Mouse (Mus musculus) embryonic facial prominence, embryonic 14.5 days (tissue): ENCODE results near the gene Nmur2. TPM values are rescaled to one million over a fixed set of nuclear protein-coding genes. Genes with fewer than 3 reads are reported as not detected.

Experiments
- ATAC-seq: fragments of 200-750 bp; cut with Nextera tagmentation; 2 replicates; pipeline ENCODE4 v1.8.0; 2017; ENCODE audit warnings: low read depth, moderate number of reproducible peaks, moderate TSS enrichment
- DNase-seq: peaks from one replicate; pipeline ENCODE4 v3.0.0-alpha.2; 2015; ENCODE audit warnings: low spot score
- H3K27ac ChIP-seq: fragments of 300-500 bp; sonication (generic); replicated peaks from 2 replicates; pipeline ENCODE4 v1.5.1; 2014; ENCODE audit warnings: low read depth, mild to moderate bottlenecking, low read length, moderate library complexity
- H3K27me3 ChIP-seq: fragments of 300-500 bp; sonication (generic); replicated peaks from 2 replicates; pipeline ENCODE4 v1.6.1; 2014; ENCODE audit warnings: low read length; ENCODE audit not compliant: control insufficient read depth, insufficient read depth
- H3K36me3 ChIP-seq: fragments of 300-500 bp; sonication (generic); 2 replicates; pipeline ENCODE4 v1.6.1; 2014; ENCODE audit warnings: low read length, mixed read lengths; ENCODE audit not compliant: control insufficient read depth, insufficient read depth
- H3K4me1 ChIP-seq: fragments of 300-500 bp; sonication (generic); 2 replicates; pipeline ENCODE4 v1.6.1; 2014; ENCODE audit warnings: antibody characterized with exemption, low read length; ENCODE audit not compliant: control insufficient read depth, insufficient read depth
- H3K4me2 ChIP-seq: fragments of 300-500 bp; sonication (generic); 2 replicates; pipeline ENCODE4 v1.6.1; 2014; ENCODE audit warnings: low read depth, mild to moderate bottlenecking, low read length, moderate library complexity, mixed read lengths
- H3K4me3 ChIP-seq: fragments of 300-500 bp; sonication (generic); 2 replicates; pipeline ENCODE4 v1.5.1; 2014; ENCODE audit warnings: low read depth, mild to moderate bottlenecking, low read length
- H3K9ac ChIP-seq: fragments of 300-500 bp; sonication (generic); 2 replicates; pipeline ENCODE4 v1.6.1; 2014; ENCODE audit warnings: low read depth, mild to moderate bottlenecking, low read length, moderate library complexity, mixed read lengths
- H3K9me3 ChIP-seq: fragments of 300-500 bp; sonication (generic); 2 replicates; pipeline ENCODE4 v1.6.1; 2016; ENCODE audit warnings: low read length; ENCODE audit not compliant: control insufficient read depth
- WGBS: fragments of 180-500 bp; shearing (Covaris S2); extraction: QIAGEN DNeasy Blood & Tissue Kit; methylation state at CpG from one replicate; pipeline ENCODE4 v1.1.7; 2014; 5-methylcytosine and 5-hydroxymethylcytosine counted together
- polyA plus RNA-seq: library from polyadenylated mRNA; unstranded; fragments of >200 nt; fragmentation: Nextera tagmentation; extraction: Ambion mirVana; gene quantifications from 2 replicates; pipeline ENCODE4 v1.2.1, GENCODE M21; 2014

Gene Nmur2
- polyA plus RNA-seq = 0.08 and 0.24 TPM in 2 replicates

DNA sequence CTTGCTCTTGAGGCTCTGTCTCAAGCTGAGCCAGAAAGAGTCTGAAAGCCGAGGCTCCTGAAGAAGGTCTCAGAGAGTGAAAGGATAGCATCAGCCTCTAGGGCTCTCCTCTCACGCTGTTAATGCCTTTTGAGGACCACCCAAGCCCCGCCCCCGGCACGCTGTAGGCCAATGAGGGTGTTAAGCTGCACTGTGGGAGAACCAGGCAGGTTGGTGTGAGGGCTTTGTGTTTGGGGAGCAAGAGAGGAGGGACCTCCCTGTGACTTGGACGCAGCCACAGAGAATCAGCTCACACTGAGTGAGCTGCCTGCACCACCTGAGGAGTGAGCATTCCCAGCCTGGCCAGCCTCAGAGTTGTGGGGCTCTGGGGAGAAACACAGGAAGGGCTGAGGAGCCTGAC lies at the start of gene Nmur2:
Nmur2 (minus strand) TSS at position 94 of the 400 bp plus-strand sequence.
- no peak within 1 kb of the TSS for H3K9ac ChIP-seq
- H3K27ac ChIP-seq = no peak within 1 kb of the TSS
- WGBS = 3% methylated on average over 6 of the region's 6 CpGs
- no peaks in the 10 kb centered on the region for H3K4me1 ChIP-seq
- no peaks in the 10 kb centered on the region for H3K27me3 ChIP-seq
- H3K4me2 ChIP-seq = no peak within 1 kb of the TSS
- DNase-seq (peak; percentile 5), ATAC-seq (peak; percentile 41; the same call in 1 of the 2 replicates)
- H3K36me3 ChIP-seq = no peaks in the 10 kb centered on the region
- H3K9me3 ChIP-seq = no peaks in the 10 kb centered on the region
- no peak within 1 kb of the TSS for H3K4me3 ChIP-seq

DNA sequence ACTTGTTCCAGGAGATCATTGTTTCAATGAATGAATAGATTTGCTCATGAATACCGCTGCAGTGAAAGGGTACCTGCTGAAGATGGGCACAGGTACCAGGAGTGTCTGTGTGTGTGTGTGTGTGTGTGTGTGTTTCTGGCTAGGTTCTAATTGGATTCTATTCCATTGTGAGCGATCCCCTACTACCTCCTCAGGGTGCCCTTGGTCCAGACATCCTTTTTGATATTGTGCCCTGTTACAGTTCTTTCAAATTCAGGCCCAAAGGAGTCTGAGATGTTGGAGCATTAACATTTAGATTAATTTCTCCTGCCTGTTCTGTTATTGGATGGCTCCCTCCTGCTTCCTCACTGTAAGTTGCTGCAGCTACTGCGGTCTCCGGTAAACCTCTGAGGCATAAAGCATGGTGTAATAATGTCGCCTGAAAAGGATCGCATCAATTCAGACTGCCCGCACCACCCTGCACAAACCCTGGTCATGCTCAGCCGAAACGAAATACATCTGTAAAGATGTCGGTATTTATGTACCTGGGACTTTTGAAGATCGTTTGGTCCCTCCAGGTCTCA lies 48.4 kb upstream of the Nmur2 start:
- no peaks in the 10 kb centered on the region for H3K4me1 ChIP-seq
- no peaks in the 10 kb centered on the region for H3K36me3 ChIP-seq
- no peak overlapping the region for H3K27ac ChIP-seq
- no peak overlapping the region for H3K9ac ChIP-seq
- H3K9me3 ChIP-seq = no peaks in the 10 kb centered on the region
- H3K4me3 ChIP-seq = no peak overlapping the region
- ATAC-seq (no peak), DNase-seq (no peak)
- no peaks in the 10 kb centered on the region for H3K27me3 ChIP-seq
- no peak overlapping the region for H3K4me2 ChIP-seq
- 75% methylated on average over 11 of the region's 11 CpGs for WGBS

DNA sequence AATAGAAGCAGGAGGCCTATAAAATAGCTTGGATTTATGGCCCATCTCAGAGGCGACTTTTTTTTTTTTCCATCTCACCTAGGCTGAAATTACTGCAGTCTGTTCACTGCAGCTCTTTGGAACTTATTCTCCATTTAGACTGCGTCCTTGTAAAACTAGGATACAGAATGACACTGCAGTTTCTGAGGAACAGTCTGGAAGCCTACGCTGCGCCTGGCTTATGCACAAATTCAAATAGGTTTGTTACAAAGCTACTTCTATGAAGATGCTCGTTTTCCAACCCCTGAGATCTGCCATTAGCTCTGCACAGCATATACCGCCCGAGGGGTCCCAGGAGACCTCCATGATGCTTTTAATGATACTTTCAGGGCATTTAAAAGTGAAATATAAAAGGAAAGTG lies 31.3 kb upstream of the Nmur2 start:
- Histone ChIP-seq H3K36me3 (no peaks in the 10 kb centered on the region), H3K27ac (no peak overlapping the region), H3K4me2 (no peak overlapping the region), H3K9ac (no peak overlapping the region), H3K4me1 (no peaks in the 10 kb centered on the region), H3K27me3 (no peaks in the 10 kb centered on the region), H3K9me3 (no peaks in the 10 kb centered on the region), H3K4me3 (no peak overlapping the region)
- ATAC-seq (no peak), DNase-seq (no peak)
- 76% methylated on average over 7 of the region's 7 CpGs for WGBS

DNA sequence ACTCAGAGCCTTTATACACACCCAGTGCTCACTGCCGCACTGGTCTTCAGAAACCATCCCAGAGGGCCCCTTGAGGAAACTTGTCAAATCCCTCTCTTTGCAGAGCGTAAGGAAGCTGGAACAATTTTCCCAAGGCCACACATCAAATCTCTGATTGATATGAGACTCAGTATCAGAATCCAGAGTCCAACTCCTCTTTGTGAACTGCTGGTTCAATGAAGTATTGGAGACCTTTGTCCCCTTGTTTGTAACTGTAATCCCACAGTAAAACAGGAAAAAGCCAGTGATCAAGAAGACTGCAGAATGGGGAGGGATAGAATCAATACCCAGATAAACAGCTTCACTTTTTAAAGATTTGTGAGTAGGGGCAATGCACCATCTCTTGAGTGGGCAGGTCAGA lies 28.8 kb upstream of the Nmur2 start:
- Histone ChIP-seq H3K36me3 (no peaks in the 10 kb centered on the region), H3K9me3 (no peaks in the 10 kb centered on the region), H3K4me2 (no peak overlapping the region), H3K27ac (no peak overlapping the region), H3K4me1 (no peaks in the 10 kb centered on the region), H3K27me3 (no peaks in the 10 kb centered on the region), H3K9ac (no peak overlapping the region), H3K4me3 (no peak overlapping the region)
- DNase-seq (no peak), ATAC-seq (no peak)
- WGBS = 81% methylated on average over 2 of the region's 2 CpGs

DNA sequence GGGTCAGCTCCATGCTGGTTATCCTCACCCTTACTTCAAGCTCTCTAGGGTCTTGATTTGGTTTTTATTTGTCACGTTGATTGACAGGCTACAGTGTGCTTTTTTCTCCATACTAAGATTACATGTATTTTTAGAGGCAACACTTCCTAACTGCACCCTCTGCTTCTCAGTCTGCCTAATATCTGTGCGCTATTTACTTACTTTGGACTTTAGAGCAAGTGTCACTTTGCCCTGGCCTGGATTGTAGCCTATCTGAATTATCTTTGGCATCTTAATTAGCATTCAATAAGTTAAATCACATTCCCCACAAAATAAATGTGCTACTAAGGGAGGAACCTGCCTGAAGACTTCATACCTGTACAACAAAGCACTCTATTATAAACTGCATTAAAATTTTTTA lies 24.3 kb upstream of the Nmur2 start:
- no peak overlapping the region for H3K4me3 ChIP-seq
- no peak overlapping the region for H3K4me2 ChIP-seq
- DNase-seq (no peak), ATAC-seq (no peak)
- H3K27ac ChIP-seq = no peak overlapping the region
- no peaks in the 10 kb centered on the region for H3K36me3 ChIP-seq
- H3K27me3 ChIP-seq = no peaks in the 10 kb centered on the region
- no peaks in the 10 kb centered on the region for H3K4me1 ChIP-seq
- no peaks in the 10 kb centered on the region for H3K9me3 ChIP-seq
- WGBS = 78% methylated on average over 2 of the region's 2 CpGs
- no peak overlapping the region for H3K9ac ChIP-seq

DNA sequence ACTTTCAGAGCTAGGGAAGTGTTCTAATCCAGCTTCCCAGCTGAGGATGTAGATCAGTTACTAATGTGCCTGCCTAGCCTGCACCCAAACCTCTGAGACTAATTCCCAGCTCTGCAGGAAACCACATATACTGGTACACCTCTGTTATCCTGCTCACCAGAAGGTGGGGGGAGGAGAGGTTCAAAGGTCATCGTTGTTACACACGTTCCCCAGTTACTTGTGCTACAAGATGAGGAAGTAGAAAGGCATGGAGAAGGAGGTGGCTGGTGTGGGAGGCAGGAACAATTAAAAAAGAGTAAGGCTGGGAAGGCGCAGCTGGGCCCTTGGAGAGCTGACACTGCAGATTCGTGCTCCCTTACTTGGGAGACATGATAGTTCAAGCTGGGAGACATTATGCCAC lies 23.8 kb upstream of the Nmur2 start:
- DNase-seq = no peak
- no peak overlapping the region for H3K4me3 ChIP-seq
- no peak overlapping the region for H3K27ac ChIP-seq
- H3K36me3 ChIP-seq = no peaks in the 10 kb centered on the region
- H3K4me1 ChIP-seq = no peaks in the 10 kb centered on the region
- H3K4me2 ChIP-seq = no peak overlapping the region
- no peaks in the 10 kb centered on the region for H3K9me3 ChIP-seq
- WGBS = 33% methylated on average over 4 of the region's 4 CpGs
- H3K9ac ChIP-seq = no peak overlapping the region
- no peak for ATAC-seq
- no peaks in the 10 kb centered on the region for H3K27me3 ChIP-seq

DNA sequence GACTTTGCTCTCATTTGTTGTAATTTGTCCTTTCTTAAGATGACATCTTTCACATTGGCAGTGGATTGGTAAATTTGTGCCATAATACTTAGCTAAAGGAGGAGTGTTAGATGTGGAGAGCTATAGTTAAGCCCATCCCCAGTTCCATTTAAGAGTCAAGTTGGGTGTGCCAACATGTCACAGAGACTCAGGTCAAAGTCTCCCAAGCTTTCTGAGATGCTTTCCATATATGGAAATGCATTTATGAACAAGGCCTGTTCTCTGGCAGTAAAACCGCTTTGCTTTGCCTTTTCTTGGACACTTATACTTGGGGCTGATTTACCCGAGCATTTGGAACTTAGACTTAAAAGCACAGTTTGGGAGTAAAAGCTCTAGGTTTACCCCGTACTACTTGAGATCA lies 18.4 kb upstream of the Nmur2 start:
- no peak overlapping the region for H3K4me3 ChIP-seq
- WGBS = 58% methylated on average over 3 of the region's 3 CpGs

DNA sequence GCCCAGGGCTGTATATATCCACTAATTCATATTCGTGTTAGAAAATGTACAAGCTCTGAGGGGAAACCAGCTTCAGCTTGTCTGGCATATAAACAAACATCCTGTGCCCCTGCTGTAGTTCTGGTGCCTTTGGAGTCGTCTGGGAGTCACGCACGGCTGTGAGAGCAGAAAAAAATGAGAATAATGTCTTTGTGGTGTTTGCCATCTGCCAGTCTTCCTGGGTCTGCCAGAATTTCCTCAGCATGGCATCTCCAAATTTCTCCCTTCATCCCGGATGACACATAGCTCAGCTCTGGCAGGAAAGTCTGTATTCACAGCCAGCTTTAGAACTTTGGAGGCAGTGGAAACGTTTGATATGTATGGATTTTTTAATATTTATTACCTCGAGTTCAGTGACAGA lies 13.6 kb upstream of the Nmur2 start:
- Histone ChIP-seq H3K9ac (no peak overlapping the region), H3K27ac (no peak overlapping the region), H3K36me3 (no peaks in the 10 kb centered on the region), H3K9me3 (no peaks in the 10 kb centered on the region), H3K4me2 (no peak overlapping the region), H3K4me3 (no peak overlapping the region), H3K27me3 (no peaks in the 10 kb centered on the region), H3K4me1 (no peaks in the 10 kb centered on the region)
- DNase-seq = no peak
- WGBS = 69% methylated on average over 7 of the region's 7 CpGs
- no peak for ATAC-seq

More for the DNA sequence above, 18.4 kb upstream of the Nmur2 start:
- Histone ChIP-seq H3K9me3 (no peaks in the 10 kb centered on the region), H3K4me2 (no peak overlapping the region), H3K27ac (no peak overlapping the region), H3K4me1 (no peaks in the 10 kb centered on the region), H3K9ac (no peak overlapping the region), H3K36me3 (no peaks in the 10 kb centered on the region), H3K27me3 (no peaks in the 10 kb centered on the region)
- no peak for ATAC-seq
- peak; percentile 3 for DNase-seq

DNA sequence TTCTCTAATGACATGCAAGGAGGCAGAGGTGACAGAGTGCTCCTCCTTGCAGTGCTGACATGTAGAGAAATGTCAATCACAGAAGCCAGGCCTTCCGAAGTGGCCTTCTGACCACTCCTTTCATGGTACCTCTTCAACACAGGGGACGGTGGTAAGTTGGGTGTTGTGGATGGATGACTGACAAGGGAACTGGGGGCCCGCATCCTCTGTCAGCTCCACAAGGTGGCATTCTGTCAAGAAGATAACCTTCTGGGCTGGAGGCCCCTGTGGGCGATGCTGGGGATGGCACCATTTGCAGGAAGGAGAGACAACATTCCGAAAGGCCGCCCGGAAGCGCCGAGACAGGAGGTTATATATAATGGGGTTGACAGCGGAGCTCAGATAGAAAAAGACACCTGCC lies 14.0 kb downstream of the Nmur2 start:
- Histone ChIP-seq H3K9ac (no peak overlapping the region), H3K36me3 (no peaks in the 10 kb centered on the region), H3K27ac (no peak overlapping the region), H3K4me2 (no peak overlapping the region), H3K4me3 (no peak overlapping the region), H3K27me3 (no peaks in the 10 kb centered on the region), H3K4me1 (no peaks in the 10 kb centered on the region), H3K9me3 (no peaks in the 10 kb centered on the region)
- DNase-seq = no peak
- ATAC-seq = no peak
- 76% methylated on average over 10 of the region's 10 CpGs for WGBS
